Mouse (Mus musculus) 3T3-L1 (cell line): ENCODE measurements around the gene Tent5d.
A peak's percentile ranks its signal among the peaks of the same experiment; 100 is the strongest.

ENCODE experiments used
- DNase-seq: peaks from one replicate; pipeline ENCODE4 v3.0.0-alpha.2; 2015; ENCODE audit warnings: low read depth, low spot score

Tent5d gene

DNA sequence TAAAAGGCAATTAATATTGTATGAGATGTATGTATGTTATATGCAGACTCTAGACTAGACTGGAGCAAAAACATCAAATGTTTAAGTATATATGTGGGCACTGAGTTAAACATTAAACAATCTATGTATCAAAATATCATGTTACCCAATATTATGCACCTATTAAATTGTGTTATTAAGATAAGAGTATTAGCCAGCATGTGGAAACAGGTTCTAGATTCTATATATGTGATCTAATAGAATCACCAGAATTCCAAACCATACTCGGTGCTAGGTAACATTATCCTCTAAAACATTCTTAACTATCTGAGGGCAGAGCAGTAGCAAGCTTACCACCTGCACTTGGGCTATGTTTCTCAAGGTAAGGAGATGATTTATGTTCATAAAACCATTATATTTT lies at the start of gene Tent5d:
Gene Tent5d, plus strand, starts transcription at position 301 of the 400 bp plus-strand sequence.
- DNase-seq, result no peak

DNA sequence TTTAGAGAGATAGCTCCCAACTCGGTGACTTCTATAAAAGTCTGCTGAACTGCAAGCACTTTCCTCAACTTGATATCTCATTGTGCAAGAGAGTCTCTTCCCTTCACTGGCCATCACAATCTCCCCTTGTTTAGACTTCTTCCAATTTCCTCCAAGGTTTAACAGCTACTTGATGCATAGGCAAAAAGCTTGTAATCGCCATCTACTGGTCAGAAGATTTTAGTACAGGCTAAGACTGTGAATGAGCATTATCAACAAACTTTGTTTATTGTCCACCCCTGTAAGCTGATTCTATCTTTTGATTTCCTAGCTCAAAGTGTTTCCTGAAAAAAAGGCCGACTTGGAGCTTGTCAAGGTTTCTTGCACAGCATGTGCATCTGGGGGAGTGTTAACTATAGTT lies 24.5 kb upstream of the Tent5d start:
- peak; percentile 30 for DNase-seq

DNA sequence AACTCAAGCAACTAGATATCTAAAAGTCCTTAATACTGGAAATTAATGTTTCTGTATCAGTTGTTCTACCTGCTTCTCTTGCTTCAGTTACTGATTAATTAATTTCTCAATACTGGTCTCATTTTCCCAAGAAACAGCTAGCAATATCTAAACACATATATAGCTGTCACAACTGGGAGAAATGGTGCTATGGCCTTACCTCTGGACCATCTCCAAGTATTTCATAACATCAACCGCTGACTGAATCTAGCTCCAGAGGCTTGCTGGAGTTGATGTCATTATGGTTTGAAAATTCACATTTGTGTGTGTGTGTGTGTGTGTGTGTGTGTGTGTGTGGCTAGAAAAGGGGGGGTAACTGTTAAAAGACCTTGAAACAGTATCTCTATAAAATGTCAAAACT lies 2.3 kb upstream of the Tent5d start:
- no peak for DNase-seq

DNA sequence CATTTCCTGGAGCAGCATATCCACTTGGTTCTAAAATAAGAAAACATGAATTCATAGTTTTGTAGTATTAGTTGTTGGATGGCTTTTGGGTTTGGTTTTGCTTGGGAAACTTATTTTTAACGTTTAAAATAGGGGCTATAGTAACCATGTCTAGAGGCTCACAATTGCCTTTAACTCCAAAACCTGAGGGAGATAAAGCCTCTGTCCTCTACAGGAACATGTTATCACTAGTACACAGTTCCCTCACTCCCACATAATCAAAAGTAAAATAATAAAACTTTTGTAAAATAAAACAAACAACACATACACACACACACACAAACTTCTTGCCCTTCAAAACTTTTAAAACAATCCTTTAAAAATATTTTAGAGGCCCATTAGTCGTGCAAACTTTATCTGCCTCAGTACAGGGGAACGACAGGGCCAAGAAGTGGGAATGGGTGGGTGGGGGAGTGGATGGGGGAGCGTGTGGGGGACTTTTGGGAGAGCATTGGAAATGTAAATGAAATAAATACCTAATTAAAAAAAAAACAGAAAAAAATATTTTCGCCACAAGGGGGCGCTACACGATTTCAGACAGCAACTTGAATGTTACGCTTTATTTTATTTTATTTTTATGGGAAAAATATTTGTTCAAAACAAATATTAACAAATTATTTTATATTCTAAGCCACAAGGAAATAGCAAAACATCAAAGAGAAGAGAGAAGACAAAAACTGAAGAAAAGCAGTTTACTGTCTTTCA lies 1.5 kb upstream of the Tent5d start:
- DNase-seq, result peak; percentile 43

DNA sequence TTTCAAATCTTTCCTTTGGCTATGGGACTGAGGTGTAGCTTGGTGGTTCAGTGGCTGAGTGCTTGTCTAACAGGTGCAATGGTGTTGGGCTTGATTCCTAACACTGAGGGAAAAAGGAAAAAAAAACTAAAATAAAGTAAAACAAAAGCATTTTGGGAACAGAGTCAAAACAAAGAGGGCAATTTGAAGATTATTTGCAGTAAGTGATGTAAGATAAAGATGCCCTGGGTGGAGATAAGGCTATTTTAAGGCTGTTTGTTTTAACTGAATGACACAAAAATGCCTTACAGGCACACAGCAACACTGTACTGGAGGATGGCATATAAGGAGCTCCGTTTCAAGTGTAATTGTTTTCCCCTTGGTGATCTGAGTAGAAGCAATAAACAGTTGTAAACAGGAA lies 3.4 kb downstream of the Tent5d start:
- no peak for DNase-seq

DNA sequence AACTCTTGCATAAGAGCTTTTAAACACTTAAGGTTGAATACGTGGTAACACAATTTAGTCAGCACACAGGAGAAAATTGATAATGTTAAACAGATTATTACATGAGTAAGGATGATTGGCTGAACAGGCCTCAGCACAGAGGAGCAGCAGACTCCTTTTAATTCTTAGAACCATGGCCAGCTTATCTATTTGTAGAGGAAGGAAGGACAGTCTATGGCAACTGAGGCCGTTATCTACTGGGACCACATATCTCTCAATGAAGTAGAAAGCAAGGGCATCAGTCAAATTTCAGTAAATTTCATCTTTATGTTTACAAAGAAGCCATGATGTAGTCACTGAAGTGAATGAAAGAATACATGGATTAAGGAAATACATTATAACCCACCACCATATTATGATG lies 4.5 kb downstream of the Tent5d start:
- DNase-seq, result no peak

DNA sequence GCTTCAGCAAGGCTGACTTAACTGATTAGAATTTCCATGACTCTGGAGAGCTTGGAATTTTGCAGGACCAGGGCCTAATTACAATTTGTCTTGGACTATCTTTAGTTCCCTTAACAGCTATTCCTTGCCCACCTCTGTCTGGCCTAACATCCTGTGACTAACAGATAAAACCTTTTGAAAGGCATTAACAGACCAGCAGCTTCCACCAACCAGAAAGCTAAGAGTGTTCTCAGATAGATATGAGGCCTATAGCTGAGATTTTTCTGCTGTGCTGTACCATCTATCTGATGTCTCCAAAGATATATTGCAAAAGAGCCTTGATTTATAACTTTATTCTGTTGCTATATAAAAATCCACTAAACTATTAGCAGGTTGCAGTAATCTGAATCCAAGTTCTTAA lies 19.7 kb downstream of the Tent5d start:
- no peak for DNase-seq

DNA sequence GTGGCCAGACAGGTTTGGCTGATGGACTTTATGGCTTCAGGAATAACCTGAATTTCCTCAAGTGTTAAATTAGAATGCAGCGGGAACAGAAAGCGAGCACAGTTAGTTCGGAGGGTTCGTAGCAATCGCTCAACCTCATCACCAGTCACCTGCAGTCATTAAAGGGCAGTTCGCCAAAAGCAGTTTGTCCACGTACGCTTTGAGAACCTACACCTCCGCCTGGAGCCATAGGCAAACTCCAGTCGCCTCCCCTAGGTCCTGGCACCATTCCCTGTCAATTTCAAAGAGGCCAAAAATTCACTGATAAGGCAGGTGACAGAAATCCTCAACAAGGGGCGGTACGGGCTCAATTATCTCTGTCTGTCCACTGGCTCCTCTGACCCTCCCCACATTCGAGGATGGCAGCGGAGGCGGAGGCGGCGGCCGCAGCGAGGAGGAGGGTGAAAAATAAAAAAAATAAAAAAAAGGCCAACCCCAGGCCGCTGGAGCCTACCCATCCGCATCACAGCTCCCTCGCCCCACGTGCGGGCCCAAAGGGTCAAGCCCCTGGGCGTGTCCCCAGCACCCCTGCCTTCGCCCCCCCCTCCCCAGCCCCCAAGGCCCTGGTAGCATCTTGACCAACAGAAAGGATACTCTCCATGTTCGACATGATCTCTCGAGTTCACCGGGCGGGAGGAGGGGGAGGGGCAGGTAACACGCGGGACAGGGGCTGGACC lies 23.3 kb downstream of the Tent5d start:
- peak; percentile 51 for DNase-seq

DNA sequence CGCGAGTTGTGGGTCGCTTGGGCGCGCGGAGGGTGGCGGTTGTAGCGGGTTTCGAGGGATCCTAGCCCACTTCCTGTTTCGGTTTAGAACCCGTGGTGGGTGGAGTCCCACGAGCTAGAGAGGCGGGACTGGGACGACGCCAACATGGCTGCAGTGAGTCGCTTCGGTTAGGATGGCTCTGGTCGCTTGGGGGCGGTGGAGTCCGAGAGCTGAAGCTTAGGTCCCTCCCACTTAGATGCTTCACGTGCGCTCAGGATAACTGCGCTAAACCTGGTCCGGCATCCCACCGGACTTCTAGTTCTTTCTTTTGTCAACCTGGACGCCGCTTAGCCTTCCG lies 23.8 kb downstream of the Tent5d start, which contains the start of gene 2610002M06Rik:
Gene 2610002M06Rik, minus strand, starts transcription at position 117 of the 337 bp plus-strand sequence.
- DNase-seq, result peak; percentile 93

DNA sequence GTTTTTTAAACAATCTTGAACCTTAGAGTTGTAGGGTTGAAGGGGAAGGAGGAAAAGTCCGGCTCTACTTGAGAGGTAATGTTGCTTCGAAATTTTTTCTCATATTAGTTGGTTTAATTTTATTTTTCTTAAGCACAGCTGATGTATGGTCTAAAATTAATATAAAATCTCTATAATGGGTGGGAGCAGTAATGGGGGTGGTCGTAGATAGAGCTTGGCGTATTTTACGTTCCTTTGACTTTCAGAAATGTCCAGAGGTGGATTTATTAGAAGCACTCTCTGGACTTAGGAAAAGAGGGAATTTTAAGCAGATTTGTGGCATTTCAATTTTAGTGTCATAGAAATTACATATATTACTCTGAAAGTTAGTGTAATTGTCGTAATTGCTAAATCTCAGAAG lies 24.3 kb downstream of the Tent5d start:
- no peak for DNase-seq

DNA sequence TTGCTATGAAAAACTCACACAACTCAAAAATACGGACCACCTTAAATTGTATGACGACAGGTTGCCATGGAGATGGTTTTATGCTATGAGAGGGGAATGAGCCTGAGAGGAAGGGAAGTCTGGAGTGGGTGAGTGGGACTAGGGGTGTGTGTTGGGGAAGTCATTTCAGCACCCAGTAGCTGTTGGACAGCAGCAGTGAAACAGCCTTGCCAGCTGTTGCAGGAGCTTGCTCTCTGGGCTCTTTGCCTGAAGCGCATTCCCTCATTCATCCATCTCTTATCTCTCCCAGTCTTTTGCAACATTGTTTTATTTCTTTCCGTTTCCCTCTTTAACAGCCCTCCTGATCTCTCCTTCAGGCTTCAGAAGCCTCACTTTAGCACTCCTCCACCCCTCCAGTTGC lies 65.8 kb downstream of the Tent5d start:
- DNase-seq, result peak; percentile 19
